Mouse (Mus musculus): ENCODE data around the gene Mutyh. TPM values are rescaled to one million over a fixed set of nuclear protein-coding genes. Genes with fewer than 3 reads are reported as not detected.

Gene Mutyh
- polyA plus RNA-seq (2016; fragmentation: Nextera tagmentation; extraction: Ambion mirVana): 17.7 and 20.5 TPM in 2 replicates

GRCm38 (mm10) chr4:116807197-116808129 lies at the start of gene Mutyh, which contains the start of gene Toe1:
Gene Mutyh, plus strand, starts transcription at chr4:116807723.
Gene Toe1, minus strand, starts transcription at chr4:116807640.
- Histone ChIP-seq H3K27me3 (no peaks in the 10 kb centered on the region), H3K4me1 (peaks cover 18% of the 10 kb centered on the region), H3K9me3 (no peaks in the 10 kb centered on the region), H3K36me3 (replicated peaks) (peaks cover 30% of the 10 kb centered on the region), H3K9ac (peak within 1 kb of the TSS; percentile 69), H3K4me2 (peak within 1 kb of the TSS; percentile 66), H3K4me3 (replicated peaks) (peak within 1 kb of the TSS; percentile 75), H3K27ac (peak within 1 kb of the TSS; percentile 88)
- peak; percentile 99 for ATAC-seq (ENCODE audit: low FRiP score)
- WGBS: under 1% methylated on average over 58 of the region's 58 CpGs

DNA sequence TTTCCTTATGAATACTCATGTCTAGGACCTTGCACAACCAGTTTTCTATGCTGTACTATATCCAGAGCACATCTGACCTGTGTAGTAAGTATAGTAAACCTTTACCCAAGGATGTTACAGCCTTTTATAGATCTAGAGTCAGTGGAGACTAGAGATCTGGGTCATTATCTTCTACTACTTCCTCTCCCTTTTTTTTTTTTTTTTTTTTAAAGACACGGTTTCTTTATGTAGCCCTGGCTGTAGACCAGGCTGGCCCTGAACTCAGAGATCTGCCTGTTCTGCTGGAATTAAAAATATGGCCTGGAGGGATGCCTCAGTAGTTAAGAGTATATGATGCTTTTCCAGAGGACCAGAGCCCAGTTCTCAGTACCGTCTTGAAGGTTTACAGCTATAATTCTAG lies 45.6 kb upstream of the Mutyh start:
- Histone ChIP-seq H3K9me3 (no peaks in the 10 kb centered on the region), H3K4me2 (no peak overlapping the region), H3K27me3 (no peaks in the 10 kb centered on the region), H3K27ac (no peak overlapping the region), H3K4me1 (no peaks in the 10 kb centered on the region), H3K4me3 (replicated peaks) (no peak overlapping the region), H3K9ac (no peak overlapping the region), H3K36me3 (replicated peaks) (no peaks in the 10 kb centered on the region)
- no peak for ATAC-seq (ENCODE audit: low FRiP score)
- 83% methylated on average over 2 of the region's 2 CpGs for WGBS

DNA sequence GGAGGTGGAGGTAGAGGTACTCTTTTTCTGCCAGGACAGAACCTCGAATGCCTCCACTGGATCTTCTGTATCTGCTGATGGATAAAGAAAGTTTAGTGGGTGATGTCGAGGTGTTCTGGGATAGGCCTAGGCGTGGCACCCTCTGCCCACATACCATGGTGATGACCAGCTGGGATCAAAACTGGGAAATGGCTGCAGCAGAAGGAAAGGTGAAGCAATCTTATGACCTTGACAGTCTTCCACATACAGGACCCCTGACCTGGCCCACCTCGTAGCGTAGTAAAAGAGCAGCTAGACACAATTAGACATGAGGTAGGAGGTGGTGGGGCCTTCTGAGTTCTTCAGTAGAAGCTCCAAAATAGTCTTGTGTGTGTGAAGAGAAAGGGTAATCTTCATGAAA lies 43.5 kb upstream of the Mutyh start:
- no peak for ATAC-seq (ENCODE audit: low FRiP score)
- no peaks in the 10 kb centered on the region for H3K36me3 ChIP-seq (replicated peaks)
- no peaks in the 10 kb centered on the region for H3K4me1 ChIP-seq
- H3K27me3 ChIP-seq: no peaks in the 10 kb centered on the region
- H3K4me2 ChIP-seq: no peak overlapping the region
- no peak overlapping the region for H3K27ac ChIP-seq
- no peak overlapping the region for H3K9ac ChIP-seq
- no peaks in the 10 kb centered on the region for H3K9me3 ChIP-seq
- WGBS: 94% methylated on average over 5 of the region's 5 CpGs
- H3K4me3 ChIP-seq (replicated peaks): no peak overlapping the region

GRCm38 (mm10) chr4:116768510-116768909 lies 39.0 kb upstream of the Mutyh start:
- Histone ChIP-seq H3K27ac (no peak overlapping the region), H3K4me3 (replicated peaks) (no peak overlapping the region), H3K4me2 (no peak overlapping the region), H3K27me3 (no peaks in the 10 kb centered on the region), H3K9me3 (no peaks in the 10 kb centered on the region), H3K9ac (no peak overlapping the region), H3K36me3 (replicated peaks) (no peaks in the 10 kb centered on the region), H3K4me1 (no peaks in the 10 kb centered on the region)
- 89% methylated on average over 5 of the region's 5 CpGs for WGBS
- no peak for ATAC-seq (ENCODE audit: low FRiP score)

- H3K9ac ChIP-seq: no peak overlapping the region
- H3K9me3 ChIP-seq: no peaks in the 10 kb centered on the region
- no peak for ATAC-seq (ENCODE audit: low FRiP score)
- H3K4me2 ChIP-seq: no peak overlapping the region
- H3K36me3 ChIP-seq (replicated peaks): no peaks in the 10 kb centered on the region
- no peak overlapping the region for H3K27ac ChIP-seq
- H3K4me1 ChIP-seq: no peaks in the 10 kb centered on the region
- H3K27me3 ChIP-seq: no peaks in the 10 kb centered on the region
- H3K4me3 ChIP-seq (replicated peaks): no peak overlapping the region
Measured at GRCm38 (mm10) chr4:116769060-116769459, 38.5 kb upstream of the Mutyh start.

- no peaks in the 10 kb centered on the region for H3K27me3 ChIP-seq
- H3K9me3 ChIP-seq: no peaks in the 10 kb centered on the region
- no peak overlapping the region for H3K27ac ChIP-seq
- H3K4me3 ChIP-seq (replicated peaks): no peak overlapping the region
- no peak for ATAC-seq (ENCODE audit: low FRiP score)
- 0 out of 2 replicates have a peak, but pooled peaks cover 2% of the 10 kb centered on the region for H3K4me1 ChIP-seq
- H3K36me3 ChIP-seq (replicated peaks): no peaks in the 10 kb centered on the region
- H3K9ac ChIP-seq: no peak overlapping the region
- H3K4me2 ChIP-seq: no peak overlapping the region
- WGBS: 94% methylated on average over 5 of the region's 5 CpGs
Measured at GRCm38 (mm10) chr4:116776391-116776790, 31.1 kb upstream of the Mutyh start.

- Histone ChIP-seq H3K4me3 (replicated peaks) (no peak overlapping the region), H3K9me3 (no peaks in the 10 kb centered on the region), H3K4me2 (no peak overlapping the region), H3K27me3 (no peaks in the 10 kb centered on the region), H3K27ac (no peak overlapping the region), H3K36me3 (replicated peaks) (no peaks in the 10 kb centered on the region), H3K4me1 (peaks cover 5% of the 10 kb centered on the region), H3K9ac (no peak overlapping the region)
- no peak for ATAC-seq (ENCODE audit: low FRiP score)
- 95% methylated on average over 3 of the region's 3 CpGs for WGBS
Measured at GRCm38 (mm10) chr4:116777079-116777478, 30.4 kb upstream of the Mutyh start.

DNA sequence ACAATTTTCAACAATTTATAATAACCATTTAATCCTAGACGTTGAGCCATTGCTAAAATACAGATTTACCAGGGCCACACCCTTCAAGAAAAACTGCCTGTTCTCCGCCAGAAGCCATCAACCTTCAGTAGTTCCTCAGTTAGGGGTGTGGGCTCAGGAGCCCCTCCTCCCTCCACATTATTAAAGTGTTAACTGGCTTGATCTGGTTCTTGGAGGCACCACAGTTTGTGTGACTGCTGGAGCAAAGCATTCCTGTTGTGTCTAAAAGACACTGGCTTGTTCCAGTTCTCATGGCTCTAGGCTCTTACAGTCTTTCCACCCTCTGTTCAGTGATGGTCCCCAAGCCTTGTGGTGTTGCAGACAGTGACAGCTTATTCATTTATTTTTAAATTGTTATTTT lies 27.0 kb upstream of the Mutyh start:
- H3K36me3 ChIP-seq (replicated peaks): no peaks in the 10 kb centered on the region
- H3K4me1 ChIP-seq: peaks cover 15% of the 10 kb centered on the region
- no peak overlapping the region for H3K27ac ChIP-seq
- no peak for ATAC-seq (ENCODE audit: low FRiP score)
- no peak overlapping the region for H3K9ac ChIP-seq
- no peak overlapping the region for H3K4me2 ChIP-seq
- H3K4me3 ChIP-seq (replicated peaks): no peak overlapping the region
- no peaks in the 10 kb centered on the region for H3K9me3 ChIP-seq
- no peaks in the 10 kb centered on the region for H3K27me3 ChIP-seq
- 82% methylated on average over 2 of the region's 2 CpGs for WGBS

DNA sequence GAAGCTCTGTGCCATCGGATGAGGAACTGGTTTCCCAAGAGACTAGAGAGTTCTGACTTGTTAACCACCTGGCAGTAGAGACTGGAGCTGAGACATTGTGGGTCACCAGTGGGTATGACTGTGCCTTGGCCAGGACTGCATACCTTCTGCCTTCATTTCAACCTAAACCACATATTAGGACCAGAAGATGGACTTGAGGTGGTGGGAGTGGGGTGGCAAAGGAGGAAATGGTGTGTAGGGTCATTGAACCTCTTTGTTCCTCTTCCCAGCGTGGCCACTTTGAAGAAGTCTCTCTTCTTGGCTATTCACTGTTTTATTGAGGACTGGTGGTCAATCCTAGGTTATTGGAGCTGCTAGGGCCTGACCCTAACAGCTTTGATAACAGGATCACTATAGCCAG lies 26.2 kb upstream of the Mutyh start:
- no peak overlapping the region for H3K4me3 ChIP-seq (replicated peaks)
- no peak overlapping the region for H3K4me2 ChIP-seq
- ATAC-seq (ENCODE audit: low FRiP score): no peak
- no peak overlapping the region for H3K27ac ChIP-seq
- H3K36me3 ChIP-seq (replicated peaks): no peaks in the 10 kb centered on the region
- no peak overlapping the region for H3K9ac ChIP-seq
- H3K4me1 ChIP-seq: peaks cover 15% of the 10 kb centered on the region
- H3K9me3 ChIP-seq: no peaks in the 10 kb centered on the region
- 43% methylated on average over 2 of the region's 2 CpGs for WGBS
- no peaks in the 10 kb centered on the region for H3K27me3 ChIP-seq

DNA sequence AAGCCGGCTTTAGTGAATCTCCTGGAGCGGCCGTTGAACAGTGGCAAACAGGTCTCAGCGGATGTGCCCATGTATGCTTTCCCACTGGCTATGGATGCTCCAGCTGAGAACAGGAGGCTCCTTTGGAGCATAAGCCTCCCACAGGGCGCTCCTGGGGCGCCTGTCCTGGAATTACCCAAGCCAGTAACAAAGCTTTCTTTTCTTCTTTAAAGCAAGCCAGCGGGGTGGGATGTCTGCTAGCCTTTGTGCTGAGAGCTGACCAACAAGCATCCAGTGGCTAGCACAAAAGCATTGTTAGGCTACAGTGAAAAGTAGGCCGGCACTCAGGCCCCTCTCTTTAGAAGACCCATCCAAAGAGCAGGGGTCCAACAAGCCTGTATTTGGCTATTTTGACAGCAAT lies 25.4 kb upstream of the Mutyh start:
- 5% methylated on average over 8 of the region's 8 CpGs for WGBS

GRCm38 (mm10) chr4:116786587-116786986 lies 20.9 kb upstream of the Mutyh start:
- Histone ChIP-seq H3K9ac (no peak overlapping the region), H3K4me3 (replicated peaks) (no peak overlapping the region), H3K36me3 (replicated peaks) (no peaks in the 10 kb centered on the region), H3K4me1 (peaks cover 11% of the 10 kb centered on the region), H3K4me2 (no peak overlapping the region), H3K27me3 (no peaks in the 10 kb centered on the region), H3K27ac (no peak overlapping the region), H3K9me3 (no peaks in the 10 kb centered on the region)
- no peak for ATAC-seq (ENCODE audit: low FRiP score)
- WGBS: 100% methylated on average over 1 of the region's 1 CpGs

More for the DNA sequence above, 25.4 kb upstream of the Mutyh start:
- no peak overlapping the region for H3K9ac ChIP-seq
- no peak overlapping the region for H3K4me3 ChIP-seq (replicated peaks)
- H3K4me2 ChIP-seq: 0 out of 2 replicates have a peak overlapping the region, but pooled peaks have one; percentile 5
- H3K36me3 ChIP-seq (replicated peaks): no peaks in the 10 kb centered on the region
- no peak for ATAC-seq (ENCODE audit: low FRiP score)
- no peaks in the 10 kb centered on the region for H3K27me3 ChIP-seq
- H3K4me1 ChIP-seq: peaks cover 15% of the 10 kb centered on the region
- H3K9me3 ChIP-seq: no peaks in the 10 kb centered on the region
- H3K27ac ChIP-seq: no peak overlapping the region

GRCm38 (mm10) chr4:116787985-116788760 lies 19.4 kb upstream of the Mutyh start:
- H3K4me1 ChIP-seq: no peaks in the 10 kb centered on the region
- H3K27me3 ChIP-seq: no peaks in the 10 kb centered on the region
- H3K36me3 ChIP-seq (replicated peaks): no peaks in the 10 kb centered on the region
- H3K27ac ChIP-seq: 0 out of 2 replicates have a peak overlapping the region, but pooled peaks have one; percentile 8
- H3K9ac ChIP-seq: no peak overlapping the region
- no peaks in the 10 kb centered on the region for H3K9me3 ChIP-seq
- H3K4me2 ChIP-seq: no peak overlapping the region
- ATAC-seq (ENCODE audit: low FRiP score): no peak
- H3K4me3 ChIP-seq (replicated peaks): no peak overlapping the region
- WGBS: 45% methylated on average over 7 of the region's 7 CpGs

Measured in forebrain, embryonic 12.5 days (tissue).